Mouse (Mus musculus) hindbrain, embryonic 14.5 days (tissue): ENCODE results near the gene Pga5. TPM values are rescaled to one million over a fixed set of nuclear protein-coding genes. Genes with fewer than 3 reads are reported as not detected.
A peak's percentile ranks its signal among the peaks of the same experiment; 100 is the strongest.

Source experiments
- ATAC-seq: fragments of 200-750 bp; cut with Nextera tagmentation; 2 replicates; pipeline ENCODE4 v1.8.0; 2017; ENCODE audit warnings: moderate number of reproducible peaks, mild to moderate bottlenecking, moderate TSS enrichment, moderate library complexity; ENCODE audit not compliant: low FRiP score
- DNase-seq: peaks from one replicate; pipeline ENCODE4 v3.0.0-alpha.2; 2015; ENCODE audit warnings: low spot score
- H3K27ac ChIP-seq: fragments of 300-500 bp; sonication (generic); 2 replicates; pipeline ENCODE4 v1.5.1; 2014; ENCODE audit warnings: mild to moderate bottlenecking, moderate library complexity
- H3K27me3 ChIP-seq: fragments of 300-500 bp; sonication (generic); 2 replicates; pipeline ENCODE4 v1.6.1; 2014; ENCODE audit warnings: mild to moderate bottlenecking, low read length, mixed read lengths; ENCODE audit not compliant: control insufficient read depth, insufficient read depth
- H3K36me3 ChIP-seq: fragments of 300-500 bp; sonication (generic); replicated peaks from 2 replicates; pipeline ENCODE4 v1.6.1; 2014; ENCODE audit not compliant: control insufficient read depth, insufficient read depth
- H3K4me1 ChIP-seq: fragments of 300-500 bp; sonication (generic); replicated peaks from 2 replicates; pipeline ENCODE4 v1.6.1; 2014; ENCODE audit warnings: antibody characterized with exemption, low read length, mixed read lengths; ENCODE audit not compliant: control insufficient read depth, insufficient read depth
- H3K4me2 ChIP-seq: fragments of 300-500 bp; sonication (generic); replicated peaks from 2 replicates; pipeline ENCODE4 v1.6.1; 2014; ENCODE audit warnings: mild to moderate bottlenecking, moderate library complexity
- H3K4me3 ChIP-seq: fragments of 300-500 bp; sonication (generic); replicated peaks from 2 replicates; pipeline ENCODE4 v1.5.1; 2014; ENCODE audit warnings: mild to moderate bottlenecking, low read length
- H3K9ac ChIP-seq: fragments of 300-500 bp; sonication (generic); 2 replicates; pipeline ENCODE4 v1.6.1; 2014
- H3K9me3 ChIP-seq: fragments of 300-500 bp; sonication (generic); 2 replicates; pipeline ENCODE4 v1.6.1; 2016; ENCODE audit warnings: low read length; ENCODE audit not compliant: control insufficient read depth
- WGBS: fragments of 180-500 bp; shearing (Covaris S2); extraction: QIAGEN DNeasy Blood & Tissue Kit; methylation state at CpG from one replicate; pipeline ENCODE4 v1.1.7; 2014; 5-methylcytosine and 5-hydroxymethylcytosine counted together
- polyA plus RNA-seq: library from polyadenylated mRNA; unstranded; fragments of >200 nt; fragmentation: Nextera tagmentation; extraction: Ambion mirVana; gene quantifications from 2 replicates; pipeline ENCODE4 v1.2.1, GENCODE M21; 2014

Pga5 gene
- polyA plus RNA-seq, 1 experiment from 2014 or later = not detected

DNA sequence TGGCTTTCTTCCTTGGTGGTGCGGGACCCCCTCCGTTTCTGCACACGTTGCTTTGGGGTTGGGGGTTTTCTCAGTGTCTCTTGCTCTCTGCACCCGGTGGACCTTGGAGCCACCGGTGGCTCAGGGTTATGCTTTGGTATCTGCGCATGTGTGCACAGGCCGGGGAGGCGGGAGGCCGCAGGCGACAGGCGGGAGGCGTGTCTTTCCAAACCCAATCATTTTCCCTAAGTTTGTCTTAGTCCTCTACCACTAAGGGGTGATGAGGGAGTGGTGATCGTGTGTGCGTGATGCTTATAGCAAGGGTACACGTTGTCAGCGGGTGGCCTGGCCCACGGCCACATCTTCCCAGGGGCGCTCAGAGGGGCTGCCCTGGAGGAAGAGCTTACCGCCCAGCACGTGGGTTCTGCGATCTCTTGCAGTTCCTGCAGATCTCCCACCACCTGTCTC lies 43.0 kb downstream of the Pga5 start:
- no peak overlapping the region for H3K27ac ChIP-seq

GRCm38 (mm10) chr19:10634106-10634871 lies 43.6 kb downstream of the Pga5 start, which contains the start of gene Vwce:
Gene Vwce (plus strand): TSS chr19:10634213.
- peak within 1 kb of the TSS; percentile 34 for H3K4me3 ChIP-seq
- DNase-seq = peak; percentile 34
- peak; percentile 82 for ATAC-seq
- no peak within 1 kb of the TSS for H3K27ac ChIP-seq
- WGBS = 3% methylated on average over 32 of the region's 32 CpGs
- peaks cover 21% of the 10 kb centered on the region for H3K36me3 ChIP-seq
- H3K9me3 ChIP-seq = no peaks in the 10 kb centered on the region
- peak within 1 kb of the TSS; percentile 65 for H3K4me2 ChIP-seq
- H3K27me3 ChIP-seq = peaks cover 4% of the 10 kb centered on the region; the same call in 1 of the 2 replicates
- 0 out of 2 replicates have a peak, but pooled peaks cover 7% of the 10 kb centered on the region for H3K4me1 ChIP-seq
- peak within 1 kb of the TSS; percentile 48 for H3K9ac ChIP-seq

More for the DNA sequence above, 43.0 kb downstream of the Pga5 start:
- peak overlapping the region; percentile 48 for H3K9ac ChIP-seq
- peak overlapping the region; percentile 34 for H3K4me3 ChIP-seq
- 0 out of 2 replicates have a peak, but pooled peaks cover 7% of the 10 kb centered on the region for H3K4me1 ChIP-seq
- no peaks in the 10 kb centered on the region for H3K9me3 ChIP-seq
- H3K36me3 ChIP-seq = peaks cover 15% of the 10 kb centered on the region
- peaks cover 4% of the 10 kb centered on the region; the same call in 1 of the 2 replicates for H3K27me3 ChIP-seq
- ATAC-seq (peak; percentile 85), DNase-seq (peak; percentile 56)
- peak overlapping the region; percentile 65 for H3K4me2 ChIP-seq
- whole genome bisulfite sequencing = 4% methylated on average over 21 of the region's 21 CpGs

Other genes with a start within 250 kb of the Pga5 start
- gene Lrrc10b, start 220.6 kb downstream of the Pga5 start, polyA plus RNA-seq = 1.5 and 1.6 TPM in 2 replicates
- gene Ppp1r32, start 195.1 kb downstream of the Pga5 start, polyA plus RNA-seq = 1.9 and 2.8 TPM in 2 replicates
- 57.5 and 63.4 TPM in 2 replicates for gene Cpsf7, start 152.8 kb downstream of the Pga5 start, polyA plus RNA-seq
- gene Sdhaf2, start 151.9 kb downstream of the Pga5 start, polyA plus RNA-seq = 67.6 and 68.4 TPM in 2 replicates
- 53.3 and 59.6 TPM in 2 replicates for gene Tmem216, start 121.8 kb downstream of the Pga5 start, polyA plus RNA-seq
- 21.8 and 23.8 TPM in 2 replicates for gene Cyb561a3, start 100.9 kb downstream of the Pga5 start, polyA plus RNA-seq
- gene Tmem138, start 100.7 kb downstream of the Pga5 start, polyA plus RNA-seq = 38.1 and 40.3 TPM in 2 replicates
- gene Ddb1, start 72.7 kb downstream of the Pga5 start, polyA plus RNA-seq = 219 and 240 TPM in 2 replicates
- 25.4 and 26.8 TPM in 2 replicates for gene Tkfc, start 72.4 kb downstream of the Pga5 start, polyA plus RNA-seq
- 0.64 and 1.1 TPM in 2 replicates for gene Vwce, start 43.9 kb downstream of the Pga5 start, polyA plus RNA-seq
- gene Vps37c, start 10.7 kb upstream of the Pga5 start, polyA plus RNA-seq = 28.7 and 31.3 TPM in 2 replicates
- gene Cd5, start 60.9 kb upstream of the Pga5 start, polyA plus RNA-seq = 0.31 TPM in 2 replicates
- 0.09 TPM in 1 of 2 replicates, not detected in the other for gene Cd6, start 152.0 kb upstream of the Pga5 start, polyA plus RNA-seq
- 0.22 and 0.29 TPM in 2 replicates for gene Slc15a3, start 161.7 kb upstream of the Pga5 start, polyA plus RNA-seq
- gene Tmem132a, start 191.9 kb upstream of the Pga5 start, polyA plus RNA-seq = 154 and 160 TPM in 2 replicates
- gene Tmem109, start 203.9 kb upstream of the Pga5 start, polyA plus RNA-seq = 37.0 and 44.8 TPM in 2 replicates
- 33.4 and 41.5 TPM in 2 replicates for gene Prpf19, start 217.2 kb upstream of the Pga5 start, polyA plus RNA-seq
- gene Zp1, start 242.6 kb upstream of the Pga5 start, polyA plus RNA-seq = 0.30 and 0.47 TPM in 2 replicates